Mouse (Mus musculus) cerebellum, postnatal 10 days (tissue): ENCODE measurements around the gene Fahd1.

Experiments used
- DNase-seq, 2 experiments: peaks; one replicate each; pipeline ENCODE4 v3.0.0; 2021; ENCODE audit warnings: mixed read lengths in 2 of 2

The Fahd1 gene

DNA sequence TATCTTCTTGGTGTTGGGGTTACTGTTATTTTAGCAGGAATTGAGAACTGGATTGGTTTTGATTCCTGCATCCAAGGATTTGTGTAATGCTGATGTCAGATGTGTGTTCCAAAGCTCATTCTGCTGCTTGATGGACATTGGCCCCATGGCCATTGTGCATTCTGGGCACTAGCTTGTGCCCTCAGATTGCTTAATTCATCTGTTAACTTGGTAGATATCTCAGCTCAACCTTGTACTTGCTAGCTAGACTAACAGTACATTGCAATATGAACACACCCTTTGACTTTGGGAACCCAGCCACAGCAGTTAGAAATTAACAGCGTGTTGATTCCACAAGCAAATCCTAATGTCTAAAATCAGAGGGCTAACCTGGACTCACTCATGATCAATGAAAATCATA is 2.8 kb downstream of the Fahd1 start:
- DNase-seq, result no peak

DNA sequence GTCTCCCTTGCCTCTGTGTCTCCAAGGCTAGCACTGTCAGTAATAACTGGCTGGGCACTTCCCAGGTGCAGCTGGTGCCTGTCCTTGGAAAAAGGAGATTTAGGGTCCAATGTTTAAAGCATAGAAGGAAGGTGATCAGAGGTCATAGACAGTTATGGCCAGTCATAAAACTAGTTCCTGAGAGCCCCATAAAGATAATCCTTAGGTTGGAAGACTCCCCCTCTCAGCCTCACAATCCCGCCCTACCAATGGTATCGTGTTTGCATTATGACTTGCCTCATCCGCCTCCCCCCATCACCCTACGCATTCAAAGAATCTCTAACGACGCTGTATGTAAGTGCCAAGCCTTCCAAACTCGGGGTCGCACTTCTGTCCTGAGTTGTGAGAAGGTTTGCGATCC is 5.6 kb downstream of the Fahd1 start:
- DNase-seq, result no peak

DNA sequence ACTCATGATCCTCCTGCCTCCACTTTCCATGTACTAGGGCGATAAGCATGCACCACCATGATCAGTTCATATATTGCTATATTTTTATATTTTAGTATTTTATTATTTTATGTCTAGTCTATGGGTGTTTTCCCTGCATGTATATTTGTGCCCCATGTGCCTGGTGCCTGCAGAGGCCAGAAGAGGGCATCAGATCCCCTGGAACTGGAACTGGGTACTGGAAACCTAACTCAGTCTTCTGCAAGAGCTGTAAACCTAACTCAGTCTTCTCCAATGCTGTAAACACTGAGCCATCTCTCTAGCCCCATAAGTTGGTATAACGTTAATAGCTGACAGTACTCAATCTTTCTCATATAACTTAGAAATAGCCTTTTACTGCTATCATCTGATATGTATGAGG is 7.5 kb downstream of the Fahd1 start:
- DNase-seq, result no peak

DNA sequence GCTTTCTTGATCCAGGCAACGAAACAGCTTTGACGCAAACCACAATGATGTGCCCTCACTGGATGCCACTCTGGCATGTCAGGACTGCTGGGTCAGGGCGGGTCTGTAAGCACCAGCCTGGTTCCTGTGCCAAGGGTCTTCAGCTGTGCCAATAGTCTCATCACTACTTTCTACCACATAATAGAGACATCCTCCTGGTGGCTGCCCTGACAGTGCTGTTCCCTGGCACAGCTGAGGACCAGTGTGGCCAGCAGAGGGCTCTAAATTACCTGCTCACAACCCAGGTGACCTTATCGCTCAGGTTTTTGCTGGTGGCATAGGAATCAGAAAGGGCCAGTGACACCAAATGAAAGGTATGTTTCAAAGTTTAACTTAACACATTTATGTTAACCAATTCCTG is 9.0 kb downstream of the Fahd1 start:
- peak; percentile 72 to 73 for DNase-seq

DNA sequence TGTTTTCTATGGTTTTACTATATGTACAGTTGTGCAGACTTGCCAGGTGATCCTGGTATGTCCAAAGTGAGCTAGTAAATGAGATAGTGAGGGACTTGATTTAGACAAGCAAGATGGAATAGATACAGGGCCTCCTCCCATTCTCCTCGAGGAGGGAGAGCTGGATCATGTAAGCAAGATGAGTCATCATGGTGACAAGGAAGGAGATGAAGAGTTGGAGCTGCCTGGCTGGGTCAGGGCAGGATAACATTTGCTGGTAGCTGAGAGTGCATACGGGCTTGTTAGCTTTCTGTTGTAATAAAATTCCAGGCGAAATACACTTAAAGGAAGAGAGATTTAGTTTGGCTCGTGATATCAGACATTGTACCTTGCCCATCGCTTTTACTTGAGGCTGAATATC is 9.8 kb downstream of the Fahd1 start:
- no peak for DNase-seq

DNA sequence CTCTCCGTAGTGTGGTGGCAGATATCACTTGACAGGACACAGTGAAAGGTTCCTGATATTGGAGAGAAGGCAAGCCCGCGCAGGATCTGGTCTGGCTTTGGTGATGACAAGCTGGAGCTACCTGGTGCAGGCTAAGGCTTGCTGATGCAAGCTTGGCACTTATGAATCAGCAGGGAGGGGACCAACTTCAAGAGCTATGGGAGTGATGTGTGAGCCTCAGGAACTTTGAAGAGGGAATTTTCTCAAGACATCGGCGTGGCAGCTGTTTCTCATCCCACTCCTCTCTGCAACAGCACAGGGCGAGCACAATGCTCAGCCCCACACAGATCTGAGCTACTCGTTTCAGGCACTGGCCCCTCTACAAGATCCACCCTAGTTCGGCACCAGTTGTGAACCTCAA is 10.3 kb downstream of the Fahd1 start, which contains the start of gene Hagh:
TSS of gene Hagh (plus strand) at position 302 of the 400 bp plus-strand sequence.
- DNase-seq, result no peak

DNA sequence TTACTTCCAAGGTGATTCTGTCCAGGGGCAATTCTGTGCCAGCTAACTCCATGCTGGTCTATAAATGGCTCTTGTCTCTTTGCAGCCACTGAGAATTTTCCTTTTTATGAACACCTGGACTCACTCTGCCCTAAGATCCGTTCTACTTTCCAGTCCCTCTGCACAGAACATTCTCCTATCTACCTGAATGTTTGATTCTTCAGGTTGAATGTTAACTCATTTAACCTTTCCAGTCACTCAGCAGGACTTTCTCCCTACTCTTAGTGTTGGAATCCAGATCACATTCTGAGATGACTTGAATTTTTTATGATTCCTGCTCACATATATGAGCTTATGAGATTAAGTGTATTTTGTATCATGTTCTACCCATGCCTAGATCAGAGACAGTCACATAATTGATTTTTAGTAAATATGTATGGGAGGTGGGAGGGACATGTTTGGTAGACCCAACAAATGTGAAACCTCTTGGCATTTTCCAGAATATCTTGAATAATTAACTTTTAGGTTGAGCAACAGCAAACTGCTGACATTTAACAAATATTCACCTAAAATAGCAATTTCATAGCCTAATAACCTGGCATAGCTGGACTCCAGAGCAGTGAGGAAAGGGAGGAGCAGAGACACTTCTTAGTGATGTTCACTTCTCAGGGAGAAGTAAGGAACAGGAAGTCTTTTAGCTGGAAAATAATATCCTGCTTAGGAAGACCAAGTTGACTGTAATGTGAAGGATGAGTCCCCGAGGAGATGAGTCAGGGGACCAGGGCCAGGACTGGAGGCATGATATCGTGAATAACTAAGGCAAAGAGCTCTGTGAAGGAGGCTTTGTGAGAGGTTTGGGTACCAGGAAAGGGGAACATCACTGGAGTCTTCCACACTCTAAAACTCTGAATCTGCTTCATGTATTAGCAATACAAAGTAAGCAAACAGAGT is 28.5 kb downstream of the Fahd1 start:
- no peak for DNase-seq

DNA sequence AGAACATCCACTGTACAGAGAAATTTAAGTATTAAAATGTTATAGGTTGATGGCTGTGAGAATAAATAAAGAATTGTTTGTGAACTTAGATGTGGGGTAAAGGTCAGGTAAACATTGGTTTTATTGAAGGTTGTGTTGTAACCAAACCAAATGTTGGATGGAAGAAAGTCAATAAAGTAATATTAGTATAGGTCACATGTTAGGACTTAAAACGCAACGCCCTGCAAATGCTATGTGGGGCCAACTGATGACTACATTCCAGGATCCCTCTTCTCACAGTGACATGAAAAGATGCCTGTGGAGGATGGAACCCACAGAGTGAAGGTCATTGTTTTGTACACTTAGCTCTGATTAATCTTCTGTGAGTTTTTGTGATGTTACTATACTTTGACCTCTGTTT is 30.7 kb downstream of the Fahd1 start:
- no peak for DNase-seq

DNA sequence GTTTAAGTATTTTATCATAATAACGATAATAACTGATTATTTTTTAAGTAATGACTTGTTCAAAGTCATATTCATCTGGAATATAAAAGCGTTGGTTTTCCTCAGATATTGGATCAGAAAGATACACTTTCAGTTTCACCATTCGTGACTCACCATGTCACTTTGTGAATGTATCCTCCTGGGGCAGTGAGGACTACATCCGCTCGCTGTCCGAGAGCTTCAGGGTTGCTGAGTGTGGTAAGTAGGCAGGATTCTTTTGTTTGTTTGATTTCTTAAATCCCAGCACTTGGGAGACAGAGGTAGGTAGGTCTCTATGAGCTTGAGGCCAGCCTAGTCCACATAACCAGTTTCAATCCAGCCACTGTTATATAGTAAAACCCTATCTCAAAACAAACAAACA is 32.0 kb downstream of the Fahd1 start:
- no peak for DNase-seq

DNA sequence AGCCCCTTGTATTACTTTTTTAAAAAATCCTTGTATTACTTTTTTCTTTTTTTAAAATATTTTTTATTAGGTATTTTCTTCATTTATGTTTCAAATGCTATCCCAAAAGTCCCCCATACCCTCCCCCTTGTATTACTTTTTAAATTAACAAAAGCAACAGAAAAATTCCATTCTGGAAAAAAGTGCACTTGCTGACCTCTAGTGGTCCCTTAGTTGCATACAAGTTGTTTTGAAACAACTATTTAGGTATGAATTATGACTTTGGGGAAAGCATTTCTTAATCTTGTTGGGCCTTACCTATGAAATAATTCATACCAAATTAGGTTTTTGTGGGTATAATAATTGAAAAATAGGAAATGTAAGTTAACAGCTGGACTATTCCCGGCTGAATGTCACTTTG is 32.7 kb downstream of the Fahd1 start:
- DNase-seq, result peak in 1 of 2 experiments; percentile 28

DNA sequence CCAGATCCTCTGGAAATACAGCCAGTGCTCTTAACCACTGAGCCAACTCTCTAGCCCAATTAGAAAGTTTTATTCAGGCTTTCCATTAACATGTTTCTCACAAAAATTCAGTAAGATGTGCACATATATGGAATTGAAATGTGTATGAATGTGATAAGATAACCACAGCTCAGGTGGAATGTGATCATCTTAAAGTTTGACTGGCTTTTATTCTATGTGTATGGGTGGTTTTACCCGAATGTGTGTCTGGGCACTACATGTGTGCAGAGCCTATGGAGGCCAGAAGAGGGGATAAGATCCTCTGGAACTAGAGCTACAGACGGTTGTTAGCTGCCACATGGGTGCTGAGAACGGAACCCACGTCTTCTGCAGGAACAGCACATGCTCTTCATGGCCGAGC is 34.9 kb downstream of the Fahd1 start:
- no peak for DNase-seq

DNA sequence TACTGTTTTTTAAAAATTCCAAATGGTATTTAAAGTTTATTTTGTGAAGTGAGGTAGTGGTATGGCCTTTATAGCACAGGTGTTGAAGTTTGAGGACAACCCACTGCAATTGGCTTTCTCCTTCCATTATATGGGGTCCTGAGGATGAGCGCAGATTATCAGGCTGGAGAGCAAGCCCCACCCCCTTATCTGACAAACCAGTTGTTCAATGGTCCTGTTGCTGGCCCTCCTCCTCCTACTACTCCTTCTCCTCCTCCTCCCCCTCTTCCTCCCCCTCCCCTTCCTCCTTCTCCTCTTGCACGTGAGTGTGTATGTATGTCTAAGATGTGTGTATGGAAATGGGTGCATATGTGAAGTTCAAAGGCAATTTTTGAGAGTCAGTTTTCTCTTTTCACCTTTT is 37.9 kb downstream of the Fahd1 start:
- no peak for DNase-seq

DNA sequence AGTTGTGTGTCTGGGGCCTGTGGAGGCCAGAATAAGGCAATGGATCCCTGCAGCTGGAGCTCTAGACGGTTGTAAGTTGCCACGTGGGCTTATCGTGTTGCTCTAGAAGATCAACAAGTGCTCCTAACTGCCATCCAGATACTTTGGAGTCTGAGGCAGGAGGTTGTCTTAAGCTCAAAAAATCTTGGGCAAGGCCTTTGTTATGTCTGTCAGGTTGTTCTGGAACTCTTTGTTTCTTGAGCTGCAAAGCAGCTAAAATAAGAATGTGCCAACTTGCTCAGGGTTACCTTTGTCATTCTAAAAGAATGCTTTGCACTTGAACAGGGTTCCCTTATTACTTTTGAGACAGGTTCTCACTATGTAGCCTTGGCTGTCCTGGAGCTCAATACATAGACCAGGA is 39.0 kb downstream of the Fahd1 start:
- no peak for DNase-seq

DNA sequence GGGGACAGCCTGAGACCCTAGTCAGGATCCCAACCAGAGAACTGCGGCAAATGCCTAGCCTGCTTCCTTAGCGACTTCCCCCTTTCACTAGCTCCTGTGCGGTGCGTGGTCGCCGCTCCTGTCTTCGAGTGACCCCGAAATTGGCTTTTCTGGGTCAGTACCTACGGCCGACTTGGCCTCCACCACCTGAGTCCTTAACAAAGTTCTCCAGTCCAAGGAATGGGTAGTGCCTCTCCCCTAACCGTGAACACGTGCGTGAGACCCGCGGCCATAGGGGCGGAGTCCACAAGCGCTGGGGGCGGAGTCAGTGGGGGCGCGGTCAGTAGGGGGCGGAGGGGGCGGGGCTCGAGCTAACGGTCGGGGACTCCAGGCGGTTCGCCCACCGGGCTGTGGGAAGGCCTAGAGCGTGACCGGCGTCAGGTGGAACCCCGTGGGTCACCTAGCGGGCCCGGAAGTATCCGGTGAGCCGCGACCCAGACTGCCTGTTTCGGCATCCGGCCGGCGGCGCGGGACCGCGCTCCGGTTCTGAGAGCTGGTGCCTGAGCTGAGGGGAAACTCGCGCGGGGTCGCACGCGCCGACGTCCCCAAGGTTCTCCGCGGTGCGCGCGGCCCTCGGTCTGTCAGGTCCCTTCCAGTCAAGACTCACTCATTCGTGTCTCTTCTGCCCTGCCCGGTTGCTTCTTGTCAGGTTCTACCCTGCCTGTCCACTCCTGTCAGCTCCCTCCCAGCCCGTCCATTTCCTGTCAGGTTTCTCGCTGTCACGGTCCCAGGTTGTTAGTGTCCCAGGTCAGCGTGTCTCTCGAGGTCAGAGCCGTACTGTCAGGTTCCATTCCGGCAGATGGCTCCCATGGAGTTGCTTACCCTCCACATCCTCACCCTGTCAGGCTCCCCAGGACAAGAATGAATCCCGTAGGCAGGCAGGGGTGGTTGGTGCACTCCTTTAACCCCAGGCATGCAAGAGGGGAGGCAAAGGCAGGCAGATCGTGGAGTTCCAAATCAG is 45.9 kb downstream of the Fahd1 start, which contains the start of gene Meiob:
TSS of gene Meiob (plus strand) at position 338 of the 1,000 bp plus-strand sequence.
- peak; percentile 72 to 73 for DNase-seq

DNA sequence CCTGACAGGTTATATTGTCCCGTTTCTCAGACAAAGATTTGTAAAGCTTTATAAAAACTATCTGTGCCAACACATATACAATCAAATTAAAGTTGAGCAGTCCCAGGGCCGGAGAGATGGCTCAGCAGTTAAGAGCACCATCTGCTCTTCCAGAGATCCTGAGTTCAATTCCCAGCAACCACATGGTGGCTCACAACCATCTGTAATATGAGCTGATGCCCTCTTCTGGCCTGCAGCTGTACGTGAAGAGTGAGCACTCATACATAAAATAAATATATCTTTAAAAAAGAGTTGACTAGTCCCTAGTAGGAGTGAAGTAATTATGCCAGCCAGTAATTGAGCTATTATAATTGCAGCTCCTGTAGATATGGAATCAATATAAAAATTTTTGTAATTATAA is 49.6 kb downstream of the Fahd1 start:
- DNase-seq, result no peak

DNA sequence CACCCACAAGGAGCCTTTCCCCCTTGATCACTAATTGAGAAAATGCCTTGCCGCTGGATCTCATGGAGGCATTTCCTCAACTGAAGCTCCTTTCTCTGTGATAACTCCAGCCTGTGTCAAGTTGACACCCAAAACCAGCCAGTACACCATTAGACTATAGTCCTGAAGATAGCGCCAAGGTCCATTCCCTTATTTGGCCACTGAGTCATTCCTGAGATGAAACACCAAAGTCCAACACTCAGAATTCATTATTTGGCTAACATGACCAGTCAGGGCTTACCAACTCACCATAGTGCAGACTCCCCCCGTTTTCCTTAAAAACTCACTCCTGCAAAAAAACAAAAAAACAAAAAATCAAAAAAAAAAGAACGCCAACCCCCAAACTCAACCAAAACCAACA is 50.7 kb downstream of the Fahd1 start:
- DNase-seq, result no peak
